Mouse (Mus musculus): ENCODE data around the gene Map2.

Gene Map2

DNA sequence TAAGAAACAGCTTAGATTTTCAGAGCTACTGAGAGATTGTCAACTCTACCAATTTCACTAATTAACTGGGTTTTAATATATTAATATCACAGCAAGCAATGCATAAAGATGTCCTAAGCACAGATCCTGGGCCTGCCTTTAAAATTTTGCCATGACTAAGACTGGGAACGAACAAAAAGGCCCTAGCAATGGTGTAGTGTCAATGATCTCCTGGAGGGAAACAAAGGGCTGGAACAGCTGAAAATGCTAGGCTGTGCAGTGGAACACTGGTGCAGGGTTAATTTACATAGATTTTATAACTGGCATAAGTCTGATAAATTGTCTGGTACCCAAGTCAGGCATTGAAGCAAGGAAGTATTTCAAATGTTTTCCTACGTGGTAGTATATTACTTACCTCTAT, 220.8 kb downstream of the Map2 start:
- no peak for DNase-seq

DNA sequence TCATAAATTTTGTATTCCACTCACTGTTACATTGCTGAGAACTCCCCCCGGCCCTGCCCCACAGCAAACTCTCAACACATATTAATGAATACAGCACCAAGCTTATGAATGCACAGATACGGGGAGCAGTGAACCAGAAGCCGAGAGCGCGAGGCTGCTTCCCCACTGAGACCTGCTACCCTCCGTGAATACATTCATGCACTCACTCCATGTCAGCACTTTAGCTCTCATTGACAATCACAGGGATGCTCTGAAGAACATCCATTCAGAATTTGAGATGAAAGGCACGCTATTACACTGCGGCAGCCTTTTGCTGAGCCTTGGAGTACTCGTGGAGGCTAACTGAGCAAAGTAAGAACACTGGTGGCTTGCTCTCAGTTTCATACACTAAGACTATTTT, 226.8 kb downstream of the Map2 start:
- DNase-seq: no peak

DNA sequence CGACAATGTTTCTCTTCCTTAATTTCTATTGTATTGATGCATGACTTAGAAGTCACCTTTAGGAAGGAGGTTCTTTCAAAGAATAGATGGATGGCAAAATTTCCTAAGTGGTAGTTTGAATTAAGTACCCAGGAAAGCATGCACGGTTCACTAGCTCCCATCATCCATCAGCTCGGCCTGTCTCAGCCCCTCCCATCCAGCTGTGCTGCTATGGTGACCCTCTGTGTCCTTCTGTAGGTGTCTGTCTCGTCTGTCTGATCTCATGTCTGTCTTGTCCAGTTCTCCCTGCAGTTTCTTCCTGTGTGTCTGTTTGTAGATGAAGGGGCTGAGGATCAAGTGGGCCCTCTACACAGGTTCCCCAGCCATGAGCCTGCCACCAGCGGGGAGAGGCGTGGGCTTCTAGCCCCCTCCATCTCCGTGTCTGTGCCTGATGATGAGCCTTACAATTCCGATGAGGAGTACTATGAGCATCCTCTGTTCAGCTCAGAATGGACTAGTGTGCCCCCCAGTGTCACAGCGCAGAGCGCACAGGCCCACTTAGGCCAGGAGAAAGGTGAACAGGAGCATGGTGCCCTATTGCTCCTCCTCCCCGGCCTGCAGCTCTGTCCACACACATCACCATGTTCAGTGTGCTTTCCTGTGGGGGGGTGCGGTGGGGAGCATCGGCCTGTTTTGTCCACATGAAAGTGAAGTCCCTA, 232.3 kb downstream of the Map2 start:
- peak; percentile 41 to 67 for DNase-seq

DNA sequence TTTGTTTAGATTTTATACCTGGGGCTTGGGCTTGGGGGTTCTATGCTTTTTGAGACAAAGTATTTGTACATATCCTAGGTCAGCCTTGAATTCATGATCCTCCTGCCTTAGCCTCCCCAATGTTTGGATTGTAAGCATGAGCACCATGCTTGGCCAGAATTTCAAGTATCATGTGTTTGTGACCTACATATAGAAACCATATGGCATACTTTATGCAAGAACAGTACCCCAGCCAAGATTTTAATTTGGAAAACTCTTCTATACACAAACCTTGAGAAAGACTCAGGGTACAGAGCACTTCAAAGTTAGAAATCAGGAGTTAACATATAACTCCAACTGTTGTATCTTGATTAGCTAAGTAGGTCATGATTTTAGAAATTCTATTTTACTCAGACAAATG, 243.3 kb downstream of the Map2 start:
- DNase-seq: no peak

DNA sequence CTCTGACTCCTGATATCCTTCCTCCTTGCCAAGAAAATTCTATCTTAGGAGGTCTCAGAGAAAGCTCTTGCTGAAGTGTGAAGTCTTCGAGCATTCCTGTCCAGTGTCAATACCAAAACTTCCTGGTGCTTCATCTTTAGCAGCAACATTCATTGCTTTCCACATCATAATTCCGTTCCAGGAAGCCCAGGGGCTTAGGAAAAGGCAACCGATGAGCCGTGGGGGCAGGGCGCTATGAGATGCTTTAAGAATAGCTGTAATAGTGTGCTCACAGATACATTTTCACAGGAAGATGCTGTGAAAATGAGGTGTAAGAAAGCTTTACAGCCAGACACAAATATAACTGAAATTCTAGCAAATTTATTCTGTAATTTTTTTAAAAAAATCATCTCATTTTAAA, 251.0 kb downstream of the Map2 start:
- DNase-seq: no peak

DNA sequence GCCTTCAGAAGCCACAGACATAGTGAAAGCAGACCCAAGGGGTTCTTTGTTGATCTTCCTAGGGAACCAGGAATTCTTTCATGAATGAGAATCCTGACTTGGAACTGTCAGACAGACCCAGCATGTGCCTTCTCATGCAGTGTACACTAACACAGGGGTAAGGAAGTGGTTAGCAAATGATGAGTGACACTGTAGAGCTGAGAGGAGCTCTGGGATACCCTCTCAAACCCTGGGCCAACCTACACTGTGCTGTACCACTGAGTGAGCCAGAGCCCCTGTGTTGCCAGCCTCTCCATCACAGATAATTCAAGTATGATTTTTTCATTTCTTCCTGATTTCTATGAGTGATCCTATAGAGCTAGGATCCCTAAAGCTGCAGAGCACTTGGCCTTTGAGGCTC, 255.9 kb downstream of the Map2 start:
- DNase-seq: no peak

DNA sequence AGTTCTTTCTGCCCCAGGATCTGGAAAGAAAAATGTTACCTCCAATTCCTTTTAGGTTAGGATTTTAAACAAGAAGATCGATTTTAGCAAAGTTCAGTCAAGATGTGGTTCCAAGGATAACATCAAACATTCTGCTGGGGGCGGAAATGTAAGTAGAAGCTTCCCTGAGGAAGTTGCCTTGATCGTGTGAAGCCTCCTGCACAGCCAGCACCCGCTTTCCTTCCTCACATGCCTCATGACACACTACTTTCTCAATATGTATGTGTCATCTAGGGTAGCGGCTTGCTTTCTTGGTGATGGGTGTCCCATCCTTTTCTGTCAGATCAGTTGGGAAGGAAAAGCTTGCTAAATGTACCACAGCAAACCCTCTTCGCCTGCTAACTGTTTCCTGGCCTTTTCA, 256.4 kb downstream of the Map2 start:
- DNase-seq: no peak

DNA sequence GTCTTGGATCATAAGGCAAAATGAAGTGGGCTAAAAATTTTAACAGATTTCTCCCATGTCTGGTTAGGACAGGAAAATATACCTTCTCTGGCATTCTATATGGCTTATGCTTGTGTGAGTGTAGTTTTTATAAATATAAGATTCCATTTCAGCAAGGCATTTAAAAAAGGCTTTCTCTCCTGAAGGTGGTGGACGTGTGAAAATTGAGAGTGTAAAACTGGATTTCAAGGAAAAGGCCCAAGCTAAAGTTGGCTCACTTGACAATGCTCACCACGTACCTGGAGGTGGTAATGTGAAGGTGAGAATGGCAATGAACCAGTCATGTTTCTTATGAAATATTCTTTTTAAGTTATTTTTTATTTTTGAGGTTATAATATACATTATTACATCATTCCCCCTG, 263.0 kb downstream of the Map2 start:
- no peak for DNase-seq

DNA sequence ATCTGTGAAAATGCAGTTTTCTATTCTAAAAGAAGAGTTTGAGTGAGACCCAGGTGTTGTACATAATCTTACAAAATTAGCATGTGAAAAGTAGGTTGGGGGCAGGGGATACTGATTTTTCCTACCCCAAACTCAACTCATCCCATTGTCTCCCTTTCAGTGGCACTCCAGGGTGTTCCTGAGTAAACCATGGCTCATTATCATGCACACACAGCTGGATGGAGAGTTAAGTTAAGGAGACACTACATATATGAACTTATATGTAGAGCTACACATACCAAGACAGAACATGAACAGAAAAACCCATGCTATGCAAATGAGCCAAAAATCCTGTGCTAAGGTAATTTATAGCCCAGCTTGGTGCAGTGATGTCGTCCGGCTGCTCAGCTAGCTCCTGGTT, 267.8 kb downstream of the Map2 start:
- DNase-seq: no peak

DNA sequence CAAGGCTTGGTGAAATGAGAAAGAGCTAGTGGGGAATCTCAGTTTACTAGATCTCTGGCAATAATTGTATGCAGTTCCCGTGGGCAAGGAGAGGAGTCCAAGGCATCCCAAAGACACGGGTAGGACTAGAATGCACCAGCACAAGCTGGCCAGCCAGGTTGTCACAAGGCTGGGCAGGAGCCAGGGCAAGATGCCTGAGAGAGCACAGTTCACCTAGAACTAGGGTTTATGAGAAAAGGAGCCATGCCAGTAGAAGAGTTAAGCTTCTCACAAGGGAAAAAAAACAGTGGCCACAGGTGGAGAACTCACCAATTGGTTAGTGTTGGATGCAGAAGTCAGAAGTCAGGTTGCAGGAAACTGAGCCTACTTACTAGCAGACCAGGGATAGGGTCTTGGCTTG, 274.4 kb downstream of the Map2 start:
- peak; percentile 30 to 31 for DNase-seq

DNA sequence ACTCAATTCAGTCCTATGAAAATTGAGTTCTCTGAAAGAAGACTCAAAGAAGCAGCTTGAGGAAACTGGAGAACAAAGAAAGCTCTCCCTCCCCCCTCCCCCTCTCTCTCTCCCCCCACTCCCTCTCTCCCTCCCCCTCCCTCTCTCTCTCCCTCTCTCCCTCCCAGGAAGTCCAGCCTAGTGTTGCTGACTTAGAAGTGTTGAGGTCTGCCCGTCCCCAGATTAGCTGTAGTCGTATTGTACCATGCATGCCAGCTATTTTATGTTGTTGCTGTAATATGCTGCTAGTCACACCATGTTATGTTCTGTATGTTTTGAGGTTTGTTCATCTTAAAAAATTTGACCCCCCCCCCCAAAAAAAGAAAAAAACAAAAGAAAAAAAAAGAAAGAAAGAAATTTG, 281.5 kb downstream of the Map2 start:
- DNase-seq: no peak

DNA sequence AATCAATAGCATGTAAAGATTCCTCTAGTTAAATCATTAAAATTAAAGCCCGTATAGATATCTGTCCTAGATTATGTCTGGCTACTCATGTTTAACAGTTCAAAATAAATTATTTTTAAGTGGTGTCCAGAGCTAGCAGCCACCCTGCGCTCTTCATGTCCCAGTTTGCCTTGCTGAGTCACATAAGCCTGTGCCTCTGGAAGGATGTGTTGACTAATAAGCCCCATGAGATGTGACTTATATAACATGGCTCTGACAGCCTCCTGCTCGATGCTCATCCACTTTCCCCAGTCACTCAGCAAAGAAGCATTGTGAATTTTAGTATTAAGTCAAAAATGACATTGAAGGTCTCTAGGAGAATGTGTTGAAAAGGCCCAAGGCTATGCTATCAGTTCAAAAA, 282.7 kb downstream of the Map2 start:
- no peak for DNase-seq

DNA sequence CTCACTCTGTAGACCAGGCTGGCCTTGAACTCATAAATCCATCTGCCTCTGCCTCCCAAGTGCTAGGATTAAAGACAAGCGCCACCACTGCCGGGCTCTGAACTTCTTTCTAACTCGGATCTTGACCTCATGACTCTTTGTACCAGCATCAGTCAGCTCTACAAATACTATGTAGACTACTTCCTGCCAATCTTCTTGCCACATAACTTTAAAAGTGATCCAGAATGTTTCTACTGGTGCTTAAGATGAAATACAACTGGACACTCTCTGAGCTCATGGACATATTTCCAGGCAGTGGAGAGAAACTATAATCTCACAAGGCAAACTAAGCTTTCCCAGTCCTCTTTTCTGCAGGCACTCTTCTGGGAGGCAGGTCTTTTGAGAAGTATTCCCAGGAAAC, 284.3 kb downstream of the Map2 start:
- no peak for DNase-seq

DNA sequence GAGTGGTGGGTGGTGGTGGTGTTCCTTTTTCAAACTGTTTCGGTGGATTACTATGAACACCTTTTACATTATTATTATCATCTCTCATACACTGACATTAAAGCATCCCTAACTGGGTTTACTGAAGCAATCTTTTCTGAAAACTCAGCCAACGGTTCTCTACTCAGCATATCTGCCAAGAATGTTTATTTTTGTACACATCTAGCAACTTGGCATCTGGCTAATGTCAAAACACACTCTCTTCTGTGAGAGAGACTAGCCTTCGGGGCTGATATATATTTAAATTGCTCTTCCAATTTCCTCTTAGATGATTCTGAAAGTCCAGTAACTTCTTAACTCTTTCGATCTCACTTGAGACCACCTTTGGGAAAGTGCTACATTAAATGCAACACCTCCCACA, 285.8 kb downstream of the Map2 start:
- no peak for DNase-seq

DNA sequence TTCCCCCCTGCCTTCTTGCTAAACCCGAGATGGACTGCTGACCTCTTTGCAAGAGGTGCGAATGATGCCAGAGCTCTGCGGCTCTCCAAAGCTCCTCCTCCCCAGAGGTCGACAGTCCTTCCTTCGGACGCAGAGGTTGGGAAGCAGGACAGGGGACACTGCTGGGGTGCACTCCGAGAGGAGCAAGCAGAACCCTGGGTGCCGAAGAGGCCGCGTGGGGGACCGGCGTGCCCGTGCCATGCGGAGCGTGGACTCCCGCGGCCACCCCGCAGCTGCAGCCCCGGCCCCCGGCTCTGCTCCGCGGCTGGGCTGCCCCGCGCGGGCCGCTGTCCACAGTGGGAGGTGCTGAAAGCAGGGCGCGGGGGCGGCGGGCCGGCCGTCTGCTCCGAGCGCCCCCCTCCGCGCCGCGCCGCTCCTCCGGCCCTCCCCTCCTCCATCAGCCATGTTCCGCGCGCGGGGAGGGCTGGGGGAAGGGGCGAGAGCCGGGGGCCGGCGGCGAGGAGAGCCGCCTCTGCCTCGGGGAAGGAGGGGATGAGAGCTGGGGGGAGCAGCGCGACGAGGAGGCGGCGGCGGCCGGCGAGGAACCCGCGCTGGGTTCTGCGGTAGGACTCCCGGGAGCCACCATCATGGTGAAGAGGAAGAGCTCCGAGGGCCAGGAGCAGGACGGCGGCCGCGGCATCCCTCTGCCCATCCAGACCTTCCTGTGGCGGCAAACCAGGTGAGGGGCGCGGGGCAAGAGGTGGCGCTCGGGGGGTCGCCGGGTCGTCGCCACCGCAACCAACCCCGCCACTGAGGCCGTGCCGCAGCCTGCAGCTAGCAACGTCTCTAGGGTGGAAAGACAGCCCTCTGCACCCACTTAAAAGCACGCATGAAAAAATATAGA, 293.0 kb downstream of the Map2 start, which contains the start of gene Unc80:
Unc80 (plus strand) TSS at position 547 of the 883 bp plus-strand sequence.
- peak; percentile 80 to 89 for DNase-seq

DNA sequence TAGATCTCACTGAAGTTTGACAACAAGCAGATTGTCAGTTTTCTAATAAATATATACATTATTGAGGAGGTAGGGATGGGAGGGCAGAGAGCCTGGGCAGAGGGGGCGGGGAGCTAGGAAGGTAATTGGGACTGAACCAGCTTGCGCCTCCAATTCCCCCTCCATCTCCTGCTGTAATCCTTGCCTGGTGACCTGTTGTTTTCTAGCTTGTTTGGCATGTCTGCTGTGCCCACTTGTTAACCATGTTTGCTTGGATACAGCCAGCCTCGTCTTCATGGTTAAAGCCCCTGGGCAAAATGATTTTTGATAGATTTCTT, 293.6 kb downstream of the Map2 start:
- DNase-seq: peak; percentile 71 to 80

DNA sequence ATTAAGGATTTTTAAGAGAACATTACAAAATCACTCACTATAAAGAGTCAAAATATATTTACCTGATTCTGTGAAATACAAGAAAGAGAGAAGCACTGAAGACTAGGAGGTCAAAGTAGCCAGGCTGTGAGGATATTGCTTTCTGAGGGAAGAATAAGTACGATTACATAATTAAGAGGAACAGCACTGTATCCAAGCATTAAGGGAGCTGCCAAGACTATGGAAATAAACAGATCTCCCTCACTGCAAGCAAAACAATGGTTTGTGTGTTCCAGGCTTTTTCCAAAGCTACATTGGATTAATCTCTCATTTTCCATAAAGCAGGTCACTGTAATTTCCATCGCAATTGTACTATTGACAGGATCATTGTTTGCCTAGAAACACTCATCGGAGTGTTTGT, 307.7 kb downstream of the Map2 start:
- no peak for DNase-seq

Data from cerebellum, adult 18-20 months (tissue).